Mouse (Mus musculus) spleen, postnatal 4 days (tissue): ENCODE measurements around the gene Mcl1.
"Not testable (repeated sequence)": the region's sequence is repeated elsewhere in the genome, so short reads cannot be mapped to it uniquely, and the experiment has no call there.

Experiments used
- DNase-seq, 2 experiments: peaks; one replicate each; pipeline ENCODE4 v3.0.0; 2022; ENCODE audit warnings: low spot score in 2 of 2

Gene Mcl1

GRCm38 (mm10) chr3:95685701-95686100 is 27.1 kb downstream of the Mcl1 start:
- no peak for DNase-seq

DNA sequence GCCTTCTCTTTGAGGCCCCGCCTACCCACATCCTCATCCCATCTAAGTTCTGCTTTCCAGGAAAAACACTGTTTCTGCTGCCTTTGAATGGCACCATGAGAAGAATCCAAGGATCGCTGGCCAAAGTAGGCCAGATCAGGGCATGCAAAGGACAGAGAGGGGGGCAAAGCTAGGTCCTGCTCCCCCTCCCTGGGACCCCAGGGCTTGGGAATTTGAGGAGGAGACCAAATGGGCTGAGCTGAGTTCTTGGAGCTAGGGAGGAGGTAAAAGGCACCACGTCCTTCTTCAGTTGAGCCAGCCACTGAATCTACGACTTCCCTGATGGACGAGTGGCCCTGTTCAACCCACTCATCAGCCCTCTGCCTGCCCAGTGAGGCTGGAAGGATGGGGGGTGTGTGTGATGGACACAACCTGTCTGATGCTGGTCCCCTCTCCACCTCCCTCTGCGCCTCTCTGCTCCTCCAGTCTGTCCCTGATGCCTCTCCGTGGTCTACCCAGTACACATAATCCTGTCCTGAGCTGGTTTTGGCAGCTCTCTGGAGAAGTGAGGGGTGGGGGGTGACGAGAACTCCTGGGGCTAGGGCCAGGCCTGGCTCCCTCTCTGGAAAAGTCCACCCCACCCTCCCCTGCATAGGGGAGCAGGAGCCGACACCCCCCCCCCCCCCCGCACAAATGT is 28.0 kb downstream of the Mcl1 start:
- DNase-seq = no peak

DNA sequence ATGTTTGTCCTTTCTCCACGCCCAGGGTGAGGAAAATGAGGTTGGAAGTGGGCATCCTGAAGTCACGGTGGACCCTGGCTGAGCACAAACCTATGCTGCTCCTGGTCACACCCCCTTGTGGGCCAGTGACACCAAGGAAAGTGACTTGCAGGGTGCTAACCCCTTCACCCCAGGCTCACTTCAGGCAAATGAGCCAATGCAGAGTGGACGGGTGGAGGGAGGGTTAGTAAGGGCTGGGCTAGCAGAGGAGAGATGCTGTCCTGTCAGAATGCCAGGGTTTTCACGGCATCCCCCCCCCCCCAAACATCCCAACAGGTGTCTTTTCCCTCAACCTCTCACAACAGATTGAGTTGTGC is 28.6 kb downstream of the Mcl1 start:
- no peak for DNase-seq

DNA sequence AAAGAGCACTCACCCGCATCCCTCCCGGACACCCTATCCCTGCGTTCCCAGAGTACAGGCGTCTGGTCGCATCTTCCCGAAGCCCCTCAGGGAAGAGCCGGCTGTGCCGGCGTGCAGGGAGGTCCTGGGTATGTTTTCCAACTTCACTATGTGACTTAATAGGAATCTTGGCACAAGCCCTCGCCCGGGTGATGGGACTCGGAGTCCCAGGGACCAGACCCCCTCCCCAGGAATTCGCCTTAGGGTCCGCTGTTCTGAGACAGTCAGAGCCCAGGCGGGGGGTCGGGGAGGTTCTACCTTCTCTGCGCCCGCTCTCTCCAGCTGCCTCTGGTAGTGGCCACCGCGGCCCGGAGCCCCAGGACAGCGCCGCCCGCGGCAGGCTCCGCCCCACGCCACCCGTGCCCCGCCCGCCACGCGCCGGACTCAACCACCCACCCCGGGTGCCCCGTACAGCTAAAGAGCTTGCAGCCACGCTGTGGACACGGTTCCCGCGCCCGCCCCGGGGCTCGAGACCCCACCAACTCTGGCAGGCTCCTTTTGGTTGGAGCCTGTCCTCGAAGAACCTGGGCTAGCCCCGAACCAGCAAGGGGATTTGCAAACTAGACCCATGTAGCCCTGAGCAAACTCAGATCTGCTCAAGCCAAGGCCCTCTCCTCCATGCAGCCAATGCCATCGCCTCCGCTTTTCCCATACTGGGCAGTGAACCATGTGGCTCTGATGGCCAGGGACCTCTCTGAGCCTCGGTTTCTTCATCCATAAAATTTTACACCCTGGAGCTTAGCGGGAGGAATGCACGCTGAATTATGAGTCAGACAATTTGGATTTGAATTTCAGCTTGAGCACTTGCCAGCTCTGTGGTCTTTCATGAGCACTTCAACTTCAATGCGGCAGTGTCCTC is 29.2 kb downstream of the Mcl1 start, which contains the start of gene Adamtsl4:
Adamtsl4 (minus strand) TSS at position 394 of the 898 bp plus-strand sequence.
- DNase-seq = peak; percentile 69 to 86

DNA sequence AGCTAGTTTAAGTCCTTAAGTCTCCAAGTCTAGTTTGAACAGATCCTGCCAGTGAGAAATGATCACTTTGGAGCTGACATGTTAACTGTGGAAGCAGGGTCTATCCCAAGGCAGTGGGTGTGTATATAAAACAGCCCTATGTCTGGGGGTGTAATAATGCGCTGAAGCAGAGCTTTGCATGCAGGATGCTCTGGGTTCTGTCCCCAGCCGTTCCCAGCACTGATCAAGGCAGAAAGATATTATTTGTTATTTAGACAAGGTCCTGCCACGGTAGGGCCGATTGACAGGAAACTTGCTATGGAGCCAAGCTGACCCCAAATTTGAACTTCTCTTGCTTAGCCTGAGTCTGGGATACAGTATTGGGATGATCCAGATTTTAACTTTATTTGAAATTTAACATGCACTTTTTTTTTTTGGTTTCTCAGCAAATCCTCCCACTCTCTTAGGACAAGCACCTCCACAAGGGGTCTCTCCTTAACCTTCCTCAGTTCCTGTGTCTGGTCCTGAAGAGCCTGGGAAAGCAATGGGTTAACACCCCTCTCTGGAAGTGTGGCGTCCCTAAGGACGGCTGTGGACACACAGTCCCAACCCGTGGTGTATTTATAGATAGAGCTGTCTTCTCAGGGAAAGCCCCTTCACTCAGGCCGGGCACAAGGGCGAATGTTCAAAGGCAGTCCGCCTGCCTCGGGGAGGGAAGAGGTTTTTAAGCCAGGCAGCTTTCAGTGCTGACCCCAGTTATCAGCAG is 30.8 kb downstream of the Mcl1 start:
- DNase-seq = no peak

GRCm38 (mm10) chr3:95689940-95690339 is 31.4 kb downstream of the Mcl1 start:
- no peak for DNase-seq

GRCm38 (mm10) chr3:95690552-95690951 is 32.0 kb downstream of the Mcl1 start:
- DNase-seq = not testable (repeated sequence)

DNA sequence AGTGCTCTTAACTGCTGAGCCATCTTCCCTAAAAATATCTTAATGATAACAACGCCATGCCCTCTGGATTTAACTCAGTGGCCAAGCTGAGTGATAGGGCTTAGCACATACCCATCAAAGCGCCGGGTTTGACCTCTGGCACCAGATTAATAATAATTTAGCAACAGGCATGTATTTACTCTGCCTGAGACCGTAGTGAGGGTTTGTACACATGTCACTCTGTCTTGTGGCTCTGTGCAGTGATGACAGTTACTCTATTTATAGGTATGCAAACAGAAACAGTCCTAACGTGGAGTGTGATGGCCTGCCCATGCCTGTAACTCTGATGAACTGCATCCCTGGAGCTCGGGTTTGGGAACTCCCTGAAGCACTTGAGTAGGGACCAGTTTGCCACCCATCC is 34.1 kb downstream of the Mcl1 start:
- no peak for DNase-seq

DNA sequence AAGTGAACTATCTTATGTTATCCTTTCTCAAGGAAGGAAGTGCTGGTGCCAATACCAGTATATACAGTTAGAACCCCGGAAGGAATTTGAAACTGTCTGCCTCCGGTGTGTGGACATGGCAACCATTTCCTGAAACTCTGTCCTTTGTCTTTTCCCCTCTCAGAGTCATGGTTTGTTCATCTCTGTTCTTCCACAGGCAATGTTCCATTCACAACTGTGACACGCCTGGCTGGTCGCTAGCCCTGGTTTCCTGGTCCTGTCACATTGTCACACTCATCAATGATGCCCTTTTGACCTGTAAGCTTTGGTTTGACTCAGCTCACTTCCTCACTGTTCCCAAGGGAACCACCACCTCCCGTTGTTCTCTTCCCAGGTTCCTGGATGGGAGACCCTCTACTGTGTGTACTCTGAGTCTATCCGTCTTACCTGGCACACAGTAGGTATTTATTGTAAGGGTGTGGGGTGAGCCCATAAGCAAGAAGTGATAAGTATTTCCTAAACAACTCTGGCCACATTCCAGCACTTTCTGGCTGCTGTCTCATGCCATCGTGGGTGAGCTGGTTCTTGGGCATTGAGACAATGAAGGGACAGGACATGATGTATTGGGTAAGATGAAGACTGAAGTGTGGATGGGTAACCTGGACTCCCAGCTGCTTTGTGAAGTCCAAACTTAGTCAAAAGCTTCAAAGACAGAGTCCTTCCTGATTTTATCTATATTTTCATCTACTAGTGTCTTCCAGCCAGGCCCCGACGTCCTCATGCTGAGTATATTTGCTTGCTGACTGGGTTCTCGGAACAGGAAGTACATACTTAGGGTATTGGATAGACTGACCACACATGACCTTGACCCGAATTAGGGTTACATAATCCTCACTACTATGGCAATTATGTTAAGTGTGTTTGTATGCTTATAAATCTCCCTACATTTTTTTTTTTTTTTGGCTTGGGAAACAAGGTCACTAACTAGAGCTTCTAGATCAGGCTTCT is 35.5 kb downstream of the Mcl1 start:
- DNase-seq = no peak

- DNase-seq = no peak
Measured at GRCm38 (mm10) chr3:95694808-95695703, 36.5 kb downstream of the Mcl1 start.

DNA sequence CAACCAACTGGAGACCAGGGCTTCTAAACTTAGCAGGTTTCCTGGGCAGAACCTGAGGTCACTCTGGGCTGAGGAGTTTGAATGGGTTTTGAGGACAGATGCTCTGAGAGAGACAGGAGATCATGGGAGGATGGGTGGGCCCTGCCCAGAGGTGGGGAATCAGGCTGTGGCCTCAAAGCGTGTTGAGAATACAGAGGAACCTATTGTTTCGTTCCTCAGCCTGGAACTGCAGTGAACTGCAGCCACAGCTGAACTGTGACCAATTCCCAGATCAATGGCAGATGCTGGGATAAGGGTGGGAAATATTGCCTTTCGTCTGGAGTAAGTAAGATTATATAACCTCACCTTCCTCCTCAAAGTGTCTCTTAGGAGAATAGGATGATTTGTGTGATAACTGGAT is 37.2 kb downstream of the Mcl1 start:
- no peak for DNase-seq

DNA sequence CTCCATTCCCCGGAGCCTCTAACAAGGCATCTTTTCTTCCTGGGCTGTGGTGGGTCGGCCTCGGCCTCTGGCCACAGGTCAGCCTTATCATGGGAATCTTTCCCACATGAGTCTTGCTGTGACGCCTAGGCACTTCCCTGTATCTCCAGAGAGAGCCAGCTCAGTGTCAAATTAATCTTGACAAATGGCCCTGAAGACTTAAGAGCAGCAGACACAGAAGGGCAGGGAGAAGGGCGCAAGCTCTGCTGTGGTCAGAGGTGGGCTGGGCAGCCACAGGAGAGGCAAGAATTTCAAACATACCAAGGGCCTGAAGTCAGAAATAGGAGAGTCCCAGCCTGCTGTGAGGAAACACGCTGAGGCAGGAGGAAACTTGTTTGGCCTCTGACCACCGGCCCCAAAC is 37.8 kb downstream of the Mcl1 start:
- no peak for DNase-seq

DNA sequence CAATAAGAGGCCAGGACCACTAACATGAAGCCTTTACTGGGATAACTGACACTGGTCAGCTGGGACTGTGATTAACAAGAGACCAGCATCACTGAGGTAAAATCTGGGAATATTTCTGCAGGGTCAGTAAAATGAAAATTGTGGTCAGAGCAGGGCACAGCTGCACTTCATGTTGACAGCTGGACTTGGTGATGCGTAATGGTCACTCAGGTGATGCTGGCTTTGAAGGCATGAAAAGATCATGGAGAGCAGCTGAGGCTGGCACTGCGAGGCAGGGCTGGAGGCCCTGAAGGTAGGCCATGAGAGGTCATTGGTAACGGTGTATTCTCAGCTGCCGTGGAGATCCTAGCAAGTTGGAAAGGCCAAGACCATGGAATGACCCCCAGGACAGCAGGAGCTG is 39.7 kb downstream of the Mcl1 start:
- no peak for DNase-seq

DNA sequence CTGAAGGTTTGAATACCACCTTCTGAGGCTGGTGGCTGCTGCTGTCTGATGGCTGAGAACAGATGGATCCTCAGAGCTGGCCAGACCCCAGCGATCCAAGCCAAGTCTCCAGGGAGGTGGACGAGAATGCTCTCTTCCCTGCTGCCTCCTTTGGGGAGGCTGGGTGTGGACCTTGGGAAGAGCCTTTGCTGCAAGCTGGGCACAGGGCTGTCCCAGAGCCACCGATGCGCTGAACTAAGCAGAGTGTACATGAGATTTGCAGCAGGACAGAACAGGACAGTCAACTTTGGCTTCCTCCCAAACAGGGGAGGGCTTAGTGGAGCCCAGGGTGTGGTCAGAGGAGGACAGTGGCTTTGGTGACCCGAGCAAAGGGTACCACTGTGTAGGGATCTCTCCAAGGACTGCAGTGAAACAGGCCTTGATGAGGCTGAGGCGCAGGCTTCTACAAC is 41.7 kb downstream of the Mcl1 start:
- DNase-seq = no peak

DNA sequence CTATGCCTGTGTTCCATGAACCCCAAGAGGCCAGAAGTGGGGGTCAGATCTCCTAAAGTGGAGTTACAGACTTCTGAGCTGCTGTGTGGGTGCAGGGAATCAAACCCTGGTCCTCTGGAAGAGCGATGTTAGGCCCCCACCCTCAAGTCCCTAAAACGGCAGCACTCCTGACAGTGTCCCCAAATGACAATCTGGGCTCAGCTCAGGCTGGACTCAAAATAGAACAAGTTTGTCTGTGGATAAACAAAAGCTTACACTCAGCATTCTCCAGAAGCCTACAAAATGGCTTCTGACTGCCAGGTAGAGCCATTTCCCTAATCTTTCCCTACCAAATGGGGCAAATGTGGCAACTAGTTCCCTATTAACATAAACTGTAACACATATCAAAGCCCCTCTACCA is 42.5 kb downstream of the Mcl1 start:
- no peak for DNase-seq

- DNase-seq = no peak
Measured at GRCm38 (mm10) chr3:95701877-95702540, 43.4 kb downstream of the Mcl1 start.

- DNase-seq = no peak
Measured at GRCm38 (mm10) chr3:95703276-95703675, 44.7 kb downstream of the Mcl1 start.

DNA sequence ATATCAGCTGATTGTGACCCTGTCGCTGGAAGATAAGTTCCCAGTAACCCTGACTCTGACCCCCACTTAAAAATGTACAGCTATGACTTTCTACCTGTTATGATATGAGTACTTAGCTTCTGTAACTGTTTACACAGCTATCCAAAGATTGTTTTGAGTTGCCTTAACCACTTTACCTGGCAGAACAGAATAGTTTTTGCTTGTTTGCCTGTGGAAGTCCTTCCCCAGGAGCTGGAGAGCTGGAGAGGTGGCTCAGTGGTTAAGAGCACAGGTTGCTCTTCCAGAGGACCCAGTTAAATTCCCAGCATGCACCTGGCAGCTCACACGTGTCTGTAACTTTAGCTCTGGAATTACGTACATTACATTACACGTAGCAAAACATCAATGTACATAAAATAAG is 46.0 kb downstream of the Mcl1 start:
- DNase-seq = no peak

DNA sequence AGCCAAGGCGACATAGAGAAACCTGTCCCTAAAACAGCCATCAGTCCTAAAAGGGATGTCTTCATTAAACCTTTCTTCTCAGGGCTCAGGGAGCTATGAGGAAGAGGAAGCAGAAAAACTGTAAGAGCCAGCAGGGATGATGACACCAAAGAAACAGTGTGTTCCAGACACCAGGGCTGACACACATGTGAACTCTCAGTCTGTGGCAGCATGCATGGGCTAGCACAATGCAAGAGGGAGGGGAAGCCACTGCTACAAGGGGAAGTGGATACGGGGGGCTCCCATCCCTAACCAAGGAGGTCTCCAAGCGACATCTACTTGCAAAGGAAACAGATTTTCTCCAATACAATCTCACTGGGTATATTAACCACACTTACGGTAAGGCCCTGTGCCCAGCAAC is 47.7 kb downstream of the Mcl1 start:
- no peak for DNase-seq

GRCm38 (mm10) chr3:95707497-95707896 is 48.9 kb downstream of the Mcl1 start:
- DNase-seq = no peak
